Mouse (Mus musculus) heart, adult 9 months (tissue): Measurements from ENCODE around the gene Vmn2r118.

Source experiments
- DNase-seq, 2 experiments: peaks; one replicate each; pipeline ENCODE4 v3.0.0; 2022; ENCODE audit warnings: low spot score in 2 of 2

Gene Vmn2r118

DNA sequence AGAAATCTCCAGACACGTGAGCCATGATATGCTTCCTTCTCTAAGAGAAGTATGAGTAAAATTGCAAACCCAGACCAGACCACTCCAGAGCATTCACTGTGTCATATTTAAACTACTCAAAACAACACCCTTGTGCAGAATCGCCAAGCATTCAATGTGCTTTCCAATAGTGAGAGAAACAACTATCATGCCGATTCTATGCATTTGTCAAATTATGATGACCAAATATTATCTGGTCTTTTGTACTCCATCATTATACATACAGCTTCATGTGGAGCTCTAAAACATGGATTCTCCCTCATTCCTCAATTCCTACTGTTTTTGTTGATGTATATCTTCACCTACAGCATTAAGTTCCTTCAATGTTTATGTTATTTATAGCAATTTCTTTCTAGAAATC lies at the start of gene Vmn2r118:
TSS of gene Vmn2r118 (minus strand) at position 101 of the 400 bp plus-strand sequence.
- no peak for DNase-seq

DNA sequence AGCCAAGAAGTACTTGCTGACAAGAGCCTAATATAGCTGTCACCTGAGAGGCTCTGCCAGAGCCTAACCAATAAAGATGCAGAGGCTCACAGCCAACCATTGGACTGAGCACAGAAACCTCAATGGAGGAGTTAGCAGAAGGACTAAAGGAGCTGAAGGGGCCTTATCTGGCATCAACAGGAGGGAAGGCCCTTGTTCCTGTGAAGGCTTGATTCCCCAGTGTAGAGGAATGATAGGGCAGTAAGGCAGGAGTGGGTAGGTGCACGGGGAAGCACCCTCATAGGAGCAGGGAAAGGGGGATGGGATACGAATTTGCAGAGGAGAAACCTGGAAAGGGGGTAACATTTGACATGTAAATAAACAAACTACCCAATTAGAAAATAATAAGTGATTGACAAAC lies 36.1 kb upstream of the Vmn2r118 start:
- DNase-seq = no peak

DNA sequence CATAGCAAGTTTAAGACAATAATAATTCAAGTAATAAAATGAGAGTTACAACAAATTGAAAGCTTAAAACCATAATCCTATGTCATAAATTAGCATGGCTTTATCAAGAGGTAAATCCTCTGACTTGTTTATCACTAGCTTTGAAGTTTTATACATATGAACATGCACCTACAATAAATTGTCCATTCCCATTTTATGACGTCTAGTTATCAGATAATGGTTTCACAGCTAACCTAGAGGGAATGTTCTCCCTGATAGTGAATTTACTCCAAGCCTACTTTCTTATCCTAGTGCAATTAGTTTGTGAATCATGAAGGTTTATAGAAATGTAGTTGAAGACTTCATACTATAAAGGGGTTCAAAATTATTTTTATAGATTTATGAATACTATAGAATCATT lies 34.2 kb downstream of the Vmn2r118 start:
- DNase-seq = no peak

DNA sequence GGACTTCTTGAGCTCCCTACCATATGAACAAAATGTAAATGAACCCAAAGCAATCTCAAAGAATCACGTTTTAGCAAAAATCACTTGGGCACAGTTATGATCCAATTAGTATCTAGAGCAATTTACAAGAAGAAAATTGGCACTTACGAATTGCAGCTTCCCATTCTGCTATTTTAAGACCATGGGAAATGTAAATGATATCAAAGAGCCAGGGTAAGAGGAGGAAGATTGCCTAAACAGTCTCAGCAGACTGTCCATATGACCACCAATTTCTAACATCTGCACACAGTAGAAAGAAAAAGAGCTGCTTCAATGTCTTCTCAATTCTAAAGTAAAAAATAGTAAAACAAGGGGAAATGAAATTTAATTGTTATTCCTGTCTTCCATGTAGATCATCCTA lies 63.2 kb downstream of the Vmn2r118 start:
- DNase-seq = no peak

DNA sequence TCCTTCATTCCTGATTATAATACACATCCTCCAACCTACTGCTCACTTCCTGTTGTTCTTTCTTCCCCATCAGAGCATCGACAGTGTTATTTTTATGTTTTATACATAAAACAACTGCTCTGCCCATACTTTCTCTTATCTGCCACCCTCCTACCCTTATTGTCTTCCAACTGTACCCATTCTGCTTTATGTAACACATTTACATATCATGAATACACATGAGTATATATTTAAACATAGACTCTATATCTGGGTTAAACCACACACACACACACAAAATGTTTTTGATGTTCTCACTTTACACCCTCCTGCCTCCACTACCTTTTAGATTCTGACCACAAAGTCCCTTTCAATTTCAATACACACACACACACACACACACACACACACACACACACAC lies 76.5 kb downstream of the Vmn2r118 start:
- DNase-seq = no peak
